Mouse (Mus musculus) urinary bladder, postnatal 14 days (tissue): Measurements from ENCODE around the gene Meiob.
A peak's percentile ranks its signal among the peaks of the same experiment; 100 is the strongest.

Experiments
- DNase-seq: peaks from one replicate; pipeline ENCODE4 v3.0.0; 2021; ENCODE audit warnings: low spot score

Meiob gene

GRCm38 (mm10) chr17:24803952-24804951 is at the start of gene Meiob:
Gene Meiob (plus strand): TSS chr17:24804289.
- DNase-seq = peak; percentile 67

GRCm38 (mm10) chr17:24757394-24757793 is 46.7 kb upstream of the Meiob start:
- no peak for DNase-seq

- no peak for DNase-seq
Measured at GRCm38 (mm10) chr17:24761121-24761520, 43.0 kb upstream of the Meiob start.

GRCm38 (mm10) chr17:24765016-24765905 is 38.8 kb upstream of the Meiob start:
- no peak for DNase-seq

GRCm38 (mm10) chr17:24766266-24766875 is 37.7 kb upstream of the Meiob start:
- DNase-seq = no peak

- no peak for DNase-seq
Measured at GRCm38 (mm10) chr17:24769146-24769545, 34.9 kb upstream of the Meiob start.

GRCm38 (mm10) chr17:24773241-24773640 is 30.8 kb upstream of the Meiob start:
- no peak for DNase-seq

- no peak for DNase-seq
Measured at GRCm38 (mm10) chr17:24775173-24775572, 28.9 kb upstream of the Meiob start.

GRCm38 (mm10) chr17:24777073-24777472 is 27.0 kb upstream of the Meiob start:
- peak; percentile 13 for DNase-seq

- no peak for DNase-seq
Measured at GRCm38 (mm10) chr17:24780821-24781220, 23.3 kb upstream of the Meiob start.

- DNase-seq = no peak
Measured at GRCm38 (mm10) chr17:24792190-24792589, 11.9 kb upstream of the Meiob start.

GRCm38 (mm10) chr17:24794791-24795190 is 9.3 kb upstream of the Meiob start:
- no peak for DNase-seq

GRCm38 (mm10) chr17:24796969-24797368 is 7.1 kb upstream of the Meiob start:
- DNase-seq = no peak

GRCm38 (mm10) chr17:24798229-24798628 is 5.9 kb upstream of the Meiob start:
- no peak for DNase-seq

- DNase-seq = no peak
Measured at GRCm38 (mm10) chr17:24799476-24799875, 4.6 kb upstream of the Meiob start.

- DNase-seq = no peak
Measured at GRCm38 (mm10) chr17:24800524-24800923, 3.6 kb upstream of the Meiob start.

GRCm38 (mm10) chr17:24811211-24811610 is 7.1 kb downstream of the Meiob start:
- DNase-seq = no peak

GRCm38 (mm10) chr17:24812215-24812614 is 8.1 kb downstream of the Meiob start:
- DNase-seq = no peak

- DNase-seq = no peak
Measured at GRCm38 (mm10) chr17:24815256-24815655, 11.2 kb downstream of the Meiob start.

GRCm38 (mm10) chr17:24817503-24817902 is 13.4 kb downstream of the Meiob start:
- no peak for DNase-seq

- no peak for DNase-seq
Measured at GRCm38 (mm10) chr17:24818172-24818571, 14.1 kb downstream of the Meiob start.

- DNase-seq = no peak
Measured at GRCm38 (mm10) chr17:24819469-24819868, 15.4 kb downstream of the Meiob start.
